Mouse (Mus musculus) limb, embryonic 15.5 days (tissue): ENCODE data around the gene Tsc22d1. TPM values are rescaled to one million over a fixed set of nuclear protein-coding genes. Genes with fewer than 3 reads are reported as not detected.
A peak's percentile ranks its signal among the peaks of the same experiment; 100 is the strongest.

Experiments
- ATAC-seq: fragments of 200-750 bp; cut with Nextera tagmentation; 2 replicates; pipeline ENCODE4 v1.8.0; 2017; ENCODE audit warnings: low read depth, moderate TSS enrichment; ENCODE audit not compliant: insufficient number of reproducible peaks, low FRiP score, low TSS enrichment
- H3K27ac ChIP-seq: fragments of 300-500 bp; sonication (generic); 2 replicates; pipeline ENCODE4 v1.5.1; 2015; ENCODE audit warnings: moderate library complexity, mild to moderate bottlenecking, inconsistent platforms
- H3K27me3 ChIP-seq: fragments of 300-500 bp; sonication (generic); 2 replicates; pipeline ENCODE4 v1.6.1; 2015; ENCODE audit warnings: inconsistent platforms
- H3K36me3 ChIP-seq: fragments of 300-500 bp; sonication (generic); 2 replicates; pipeline ENCODE4 v1.6.1; 2015; ENCODE audit warnings: inconsistent platforms
- H3K4me1 ChIP-seq: fragments of 300-500 bp; sonication (generic); 2 replicates; pipeline ENCODE4 v1.6.1; 2015; ENCODE audit warnings: inconsistent platforms
- H3K4me2 ChIP-seq: fragments of 300-500 bp; sonication (generic); 2 replicates; pipeline ENCODE4 v1.6.1; 2015; ENCODE audit warnings: mild to moderate bottlenecking, inconsistent platforms
- H3K4me3 ChIP-seq: fragments of 300-500 bp; sonication (generic); 2 replicates; pipeline ENCODE4 v1.5.1; 2015; ENCODE audit warnings: mild to moderate bottlenecking, inconsistent platforms
- H3K9ac ChIP-seq: fragments of 300-500 bp; sonication (generic); 2 replicates; pipeline ENCODE4 v1.6.1; 2015; ENCODE audit warnings: inconsistent platforms
- H3K9me3 ChIP-seq: fragments of 300-500 bp; sonication (generic); 2 replicates; pipeline ENCODE4 v1.6.1; 2016; ENCODE audit warnings: inconsistent platforms
- WGBS: fragments of 180-500 bp; shearing (Covaris S2); methylation state at CpG from one replicate; pipeline ENCODE4 v1.1.7; 2015; 5-methylcytosine and 5-hydroxymethylcytosine counted together
- polyA plus RNA-seq: library from polyadenylated mRNA; unstranded; fragments of >200 nt; fragmentation: Nextera tagmentation; extraction: Ambion mirVana; gene quantifications from 2 replicates; pipeline ENCODE4 v1.2.1, GENCODE M21; 2015

Gene Tsc22d1
- polyA plus RNA-seq, 1 experiment from 2014 or later: 584 TPM

DNA sequence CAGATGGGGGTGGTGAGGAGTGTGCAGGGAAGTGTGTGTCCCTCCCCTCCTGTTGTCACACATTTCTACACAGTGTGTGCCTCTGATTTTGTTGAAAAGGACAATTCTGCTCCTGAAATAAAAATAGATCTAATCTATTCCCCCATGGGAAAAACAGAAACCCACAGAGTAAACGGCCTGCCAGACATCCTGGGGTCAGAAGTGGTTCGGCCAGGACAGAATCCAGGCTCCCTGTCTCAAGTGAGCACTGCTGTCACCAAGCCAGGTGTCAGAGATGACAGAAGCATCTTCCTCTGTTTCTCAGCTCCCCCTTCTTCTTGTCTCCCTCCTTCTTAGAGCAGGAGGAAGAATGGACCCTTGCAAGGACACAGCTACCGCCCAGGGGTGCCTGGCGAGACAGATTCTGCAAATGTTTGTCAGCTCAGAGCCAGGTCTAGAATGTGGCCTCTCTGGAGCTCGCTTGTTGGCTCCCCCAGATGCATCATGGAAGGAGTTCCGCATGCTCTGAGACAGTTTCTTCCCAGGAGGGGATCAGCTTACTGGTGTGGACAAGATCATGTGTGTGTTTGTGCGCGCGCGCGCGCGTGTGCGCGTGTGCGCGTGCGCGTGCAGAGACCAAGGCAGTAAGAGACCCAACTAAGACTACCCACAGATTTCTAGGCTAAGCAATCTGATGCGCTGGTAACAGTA, 112.4 kb downstream of the Tsc22d1 start:
- Histone ChIP-seq H3K4me3 (no peak overlapping the region), H3K27ac (no peak overlapping the region), H3K27me3 (no peaks in the 10 kb centered on the region), H3K4me2 (no peak overlapping the region), H3K9me3 (no peaks in the 10 kb centered on the region), H3K36me3 (no peaks in the 10 kb centered on the region), H3K4me1 (peaks cover 34% of the 10 kb centered on the region), H3K9ac (no peak overlapping the region)
- 80% methylated on average over 20 of the region's 20 CpGs for WGBS
- ATAC-seq: no peak

- WGBS: 39% methylated on average over 9 of the region's 9 CpGs
- no peaks in the 10 kb centered on the region for H3K9me3 ChIP-seq
Measured at GRCm38 (mm10) chr14:76527758-76528313, 113.1 kb downstream of the Tsc22d1 start.

GRCm38 (mm10) chr14:76528641-76529040, 113.9 kb downstream of the Tsc22d1 start:
- peaks cover 43% of the 10 kb centered on the region for H3K4me1 ChIP-seq
- no peaks in the 10 kb centered on the region for H3K27me3 ChIP-seq
- H3K9me3 ChIP-seq: no peaks in the 10 kb centered on the region
- 25% methylated on average over 5 of the region's 5 CpGs for WGBS
- H3K27ac ChIP-seq: peak overlapping the region; percentile 67; the same call in 1 of the 2 replicates
- no peak for ATAC-seq
- H3K4me2 ChIP-seq: no peak overlapping the region
- no peak overlapping the region for H3K4me3 ChIP-seq
- no peaks in the 10 kb centered on the region for H3K36me3 ChIP-seq
- H3K9ac ChIP-seq: no peak overlapping the region

More at GRCm38 (mm10) chr14:76527758-76528313, 113.1 kb downstream of the Tsc22d1 start:
- ATAC-seq: no peak
- Histone ChIP-seq H3K27ac (peak overlapping the region; percentile 67; the same call in 1 of the 2 replicates), H3K9ac (no peak overlapping the region), H3K4me2 (no peak overlapping the region), H3K4me3 (no peak overlapping the region), H3K36me3 (no peaks in the 10 kb centered on the region), H3K4me1 (peaks cover 35% of the 10 kb centered on the region), H3K27me3 (no peaks in the 10 kb centered on the region)

DNA sequence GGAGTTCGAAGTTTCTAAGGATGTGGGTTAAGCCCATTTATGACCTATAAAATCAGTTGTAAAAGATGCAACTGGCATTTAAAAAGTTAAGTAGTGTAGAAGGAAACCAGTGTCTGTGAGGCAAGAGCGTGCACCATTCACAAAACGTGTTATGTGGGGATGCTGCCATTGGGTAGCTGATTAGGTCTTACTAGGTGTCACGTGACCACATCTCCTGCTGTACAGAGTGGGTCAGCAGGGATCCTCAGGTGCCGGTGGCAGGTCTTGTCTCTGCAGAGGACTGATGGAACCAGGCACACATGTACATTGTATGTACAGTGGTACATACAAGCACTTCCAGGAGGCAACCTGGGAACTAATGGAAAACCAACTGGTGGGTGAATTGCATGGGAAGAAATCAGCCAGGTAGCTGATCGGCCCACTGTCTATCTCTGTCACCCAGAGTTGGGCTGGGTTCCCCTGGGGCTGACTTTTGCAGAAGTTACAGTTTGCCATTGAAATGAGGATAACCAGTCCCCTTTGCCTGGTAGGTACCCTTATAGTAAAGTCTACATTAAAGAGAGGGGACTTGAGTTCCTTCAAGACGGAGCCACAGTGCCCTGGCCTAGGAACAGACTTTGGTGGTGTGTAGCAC, 116.4 kb downstream of the Tsc22d1 start:
- Histone ChIP-seq H3K4me2 (no peak overlapping the region), H3K27me3 (no peaks in the 10 kb centered on the region), H3K27ac (no peak overlapping the region), H3K4me3 (no peak overlapping the region), H3K9me3 (no peaks in the 10 kb centered on the region), H3K4me1 (peaks cover 45% of the 10 kb centered on the region), H3K9ac (no peak overlapping the region), H3K36me3 (no peaks in the 10 kb centered on the region)
- WGBS: 69% methylated on average over 7 of the region's 7 CpGs
- ATAC-seq: no peak

DNA sequence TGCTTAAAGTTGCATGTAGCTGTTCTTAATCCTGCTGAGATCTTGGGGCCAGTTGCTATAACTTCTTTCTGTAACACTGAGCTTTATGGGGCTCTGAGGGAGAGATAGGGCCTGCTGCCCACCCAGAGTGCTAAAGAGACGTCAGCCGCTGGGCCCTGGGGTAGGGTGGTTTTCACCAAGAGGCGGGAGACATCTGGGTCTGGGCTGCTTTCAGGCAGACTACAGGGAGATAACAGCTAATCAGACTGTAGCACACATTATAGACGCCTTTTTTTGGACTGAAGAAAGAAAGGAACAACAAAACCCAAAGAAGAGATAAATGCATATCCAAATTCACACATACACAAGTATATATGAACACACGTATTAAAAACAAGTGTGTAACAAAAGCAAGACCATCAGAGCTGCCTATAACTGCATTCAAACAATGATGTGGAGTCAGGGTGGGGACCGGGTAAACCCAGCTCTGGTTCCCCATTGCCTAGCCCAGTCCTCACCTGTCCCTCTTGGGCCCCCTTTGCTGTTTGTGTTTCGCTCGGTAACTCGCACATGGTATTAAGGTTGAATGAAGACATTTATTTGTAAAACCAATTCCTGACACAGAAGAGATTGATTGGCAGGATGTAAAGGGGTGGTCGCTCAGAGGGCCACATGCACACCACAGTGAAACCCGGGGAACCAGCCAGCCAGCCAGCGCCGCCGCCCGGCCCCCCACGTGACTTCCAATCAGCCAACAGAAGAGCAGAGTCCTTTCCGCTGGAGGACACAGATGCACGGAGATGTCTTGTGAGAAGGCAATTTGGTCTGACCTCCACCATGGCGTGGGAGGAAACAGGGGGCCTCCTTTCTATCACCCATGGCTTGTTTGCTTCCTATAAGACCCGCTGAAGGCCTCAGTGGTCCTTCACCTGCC, 117.8 kb downstream of the Tsc22d1 start:
- H3K4me1 ChIP-seq: peaks cover 35% of the 10 kb centered on the region
- H3K27ac ChIP-seq: peak overlapping the region; percentile 55; the same call in 1 of the 2 replicates
- H3K27me3 ChIP-seq: no peaks in the 10 kb centered on the region
- no peaks in the 10 kb centered on the region for H3K36me3 ChIP-seq
- 0 out of 2 replicates have a peak overlapping the region, but pooled peaks have one; percentile 5 for H3K9ac ChIP-seq
- H3K4me2 ChIP-seq: peak overlapping the region; percentile 34
- WGBS: 36% methylated on average over 20 of the region's 20 CpGs
- H3K4me3 ChIP-seq: no peak overlapping the region
- no peaks in the 10 kb centered on the region for H3K9me3 ChIP-seq
- 0 out of 2 replicates have a peak, but pooled peaks have one; percentile 60 for ATAC-seq

DNA sequence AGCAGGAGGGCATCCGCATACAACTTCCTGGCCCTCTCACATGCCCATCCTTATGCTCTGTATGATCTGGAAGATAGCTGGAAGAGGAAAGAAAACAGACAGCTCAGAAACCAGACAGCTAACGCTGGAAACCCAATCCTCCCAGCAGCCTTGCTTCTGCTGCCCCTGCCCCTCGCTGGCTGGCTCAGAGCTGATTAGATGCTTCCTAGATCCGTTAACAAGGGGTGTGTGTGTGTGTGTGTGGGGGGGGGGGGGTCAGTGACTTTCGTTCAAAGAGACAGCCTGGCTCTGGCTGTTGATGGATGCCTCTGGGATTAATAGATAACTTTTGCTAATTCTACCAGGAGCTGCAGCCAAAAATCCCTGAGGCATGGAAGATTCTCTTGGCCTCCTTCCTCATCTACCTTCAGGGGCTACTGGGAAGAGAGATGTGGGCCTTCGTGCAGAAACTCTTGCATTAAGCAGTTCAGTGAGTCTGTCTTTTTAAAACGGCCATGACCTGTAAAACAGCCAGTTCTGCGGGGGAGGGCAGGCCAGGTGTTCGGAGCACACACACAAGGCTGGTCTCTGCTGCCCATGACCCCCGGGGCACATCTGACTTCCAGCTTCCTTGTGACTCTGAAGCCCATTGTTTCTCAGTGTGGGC, 118.5 kb downstream of the Tsc22d1 start:
- 0 out of 2 replicates have a peak overlapping the region, but pooled peaks have one; percentile 5 for H3K9ac ChIP-seq
- peak overlapping the region; percentile 34 for H3K4me2 ChIP-seq
- ATAC-seq: no peak
- no peaks in the 10 kb centered on the region for H3K9me3 ChIP-seq
- H3K4me1 ChIP-seq: peaks cover 28% of the 10 kb centered on the region
- H3K27ac ChIP-seq: peak overlapping the region; percentile 55
- 10% methylated on average over 10 of the region's 10 CpGs for WGBS
- no peaks in the 10 kb centered on the region for H3K36me3 ChIP-seq
- no peaks in the 10 kb centered on the region for H3K27me3 ChIP-seq
- no peak overlapping the region for H3K4me3 ChIP-seq

- Histone ChIP-seq H3K27me3 (no peaks in the 10 kb centered on the region), H3K4me1 (peaks cover 18% of the 10 kb centered on the region), H3K27ac (peak overlapping the region; percentile 11; the same call in 1 of the 2 replicates), H3K9ac (no peak overlapping the region), H3K36me3 (no peaks in the 10 kb centered on the region), H3K9me3 (no peaks in the 10 kb centered on the region), H3K4me2 (no peak overlapping the region), H3K4me3 (no peak overlapping the region)
- WGBS: 90% methylated on average over 1 of the region's 1 CpGs
- ATAC-seq: no peak
Measured at GRCm38 (mm10) chr14:76535096-76535495, 120.3 kb downstream of the Tsc22d1 start.

DNA sequence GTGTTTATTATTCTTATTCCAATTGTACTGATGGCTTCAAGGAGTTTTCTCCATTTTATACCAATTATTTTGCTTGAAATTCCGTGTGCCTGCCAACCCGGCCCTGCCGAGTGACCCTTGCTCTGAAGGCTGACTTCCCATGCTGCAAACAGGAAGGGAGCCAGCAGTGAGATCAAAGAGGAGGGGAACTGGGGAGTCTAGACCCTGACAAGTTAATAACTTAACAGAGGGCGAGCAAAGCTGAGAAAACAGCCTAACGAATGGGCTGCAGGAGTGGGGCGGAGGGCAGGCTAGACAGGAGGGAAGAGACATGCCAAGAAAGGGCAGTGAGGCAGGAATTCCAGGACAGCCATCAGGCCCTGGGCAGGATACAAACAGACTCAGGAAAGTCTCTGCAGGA, 122.2 kb downstream of the Tsc22d1 start:
- H3K27me3 ChIP-seq: no peaks in the 10 kb centered on the region
- no peak overlapping the region for H3K4me2 ChIP-seq
- WGBS: 25% methylated on average over 6 of the region's 6 CpGs
- no peak overlapping the region for H3K9ac ChIP-seq
- H3K4me1 ChIP-seq: peaks cover 13% of the 10 kb centered on the region
- H3K9me3 ChIP-seq: no peaks in the 10 kb centered on the region
- no peaks in the 10 kb centered on the region for H3K36me3 ChIP-seq
- no peak overlapping the region for H3K27ac ChIP-seq
- H3K4me3 ChIP-seq: no peak overlapping the region
- ATAC-seq: no peak

- no peak overlapping the region for H3K9ac ChIP-seq
- H3K4me2 ChIP-seq: no peak overlapping the region
- H3K9me3 ChIP-seq: no peaks in the 10 kb centered on the region
- H3K36me3 ChIP-seq: no peaks in the 10 kb centered on the region
- H3K27me3 ChIP-seq: no peaks in the 10 kb centered on the region
- H3K27ac ChIP-seq: no peak overlapping the region
- no peak overlapping the region for H3K4me3 ChIP-seq
- H3K4me1 ChIP-seq: 0 out of 2 replicates have a peak, but pooled peaks cover 3% of the 10 kb centered on the region
- WGBS: 90% methylated on average over 5 of the region's 5 CpGs
- ATAC-seq: no peak
Measured at GRCm38 (mm10) chr14:76540005-76540670, 125.4 kb downstream of the Tsc22d1 start.

- H3K4me2 ChIP-seq: no peak overlapping the region
- H3K4me3 ChIP-seq: no peak overlapping the region
- H3K36me3 ChIP-seq: no peaks in the 10 kb centered on the region
- no peak for ATAC-seq
- 0 out of 2 replicates have a peak, but pooled peaks cover 3% of the 10 kb centered on the region for H3K4me1 ChIP-seq
- no peak overlapping the region for H3K9ac ChIP-seq
- WGBS: 75% methylated on average over 2 of the region's 2 CpGs
- H3K27ac ChIP-seq: no peak overlapping the region
- no peaks in the 10 kb centered on the region for H3K9me3 ChIP-seq
- H3K27me3 ChIP-seq: no peaks in the 10 kb centered on the region
Measured at GRCm38 (mm10) chr14:76541341-76541740, 126.6 kb downstream of the Tsc22d1 start.
